Mouse (Mus musculus) cerebellum, postnatal 36 days (tissue): ENCODE measurements at regions not wholly inside any gene's neighbourhood (a gene's known extent, or its start where the extent isn't known, plus 50 kb on each side); places are given as distances from the start of the nearest gene placed in this dataset.
A peak's percentile ranks its signal among the peaks of the same experiment; 100 is the strongest.

Experiments used
- DNase-seq, 2 experiments: peaks; one replicate each; pipeline ENCODE4 v3.0.0; 2021 to 2022; ENCODE audit warnings: mixed read lengths in 2 of 2

DNA sequence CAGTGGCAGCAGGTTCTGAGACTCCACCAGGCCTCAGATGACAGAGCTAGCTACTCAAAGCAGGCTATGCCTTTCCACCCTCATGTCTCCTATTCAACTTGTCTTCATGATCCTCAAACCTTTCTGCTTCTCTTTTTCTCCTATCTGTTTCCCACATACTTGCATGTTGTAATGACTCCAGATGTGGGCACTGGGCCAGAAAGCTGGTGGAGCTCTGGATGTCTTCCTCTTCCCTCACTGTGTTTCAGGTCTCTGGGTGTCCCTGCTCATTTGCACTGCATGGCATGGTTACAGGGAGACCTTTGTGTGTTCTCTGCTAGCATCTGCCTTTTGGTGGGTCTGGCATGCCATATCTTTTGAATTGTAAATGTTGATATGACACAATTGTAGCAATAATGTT lies 1354.7 kb upstream of the Pcdh17 start:
- DNase-seq: peak in 1 of 2 experiments; percentile 6
